Mouse (Mus musculus) MEL (cell line): ENCODE measurements around the gene Pip4k2b. TPM values are rescaled to one million over a fixed set of nuclear protein-coding genes. Genes with fewer than 3 reads are reported as not detected.
A peak's percentile ranks its signal among the peaks of the same experiment; 100 is the strongest.

ENCODE experiments used
- DNase-seq: peaks from one replicate; pipeline ENCODE4 v3.0.0; 2011; ENCODE audit warnings: low read depth, low spot score
- H3K27ac ChIP-seq: 2 replicates; pipeline ENCODE4 v1.5.1; 2012; ENCODE audit warnings: low read depth, mild to moderate bottlenecking, control low read depth, low read length, moderate library complexity; ENCODE audit not compliant: control insufficient read depth
- H3K27me3 ChIP-seq, 2 experiments: fragments of 150-350 bp in 1 of 2; sonication (generic) in 1 of 2; 2 replicates each; pipeline ENCODE4 v1.6.1; 2012; ENCODE audit warnings: low read length in 2 of 2, mild to moderate bottlenecking in 2 of 2, improper control_type of control experiment in 1 of 2, moderate library complexity in 1 of 2; ENCODE audit not compliant: insufficient read depth in 2 of 2, control insufficient read depth in 1 of 2
- H3K36me3 ChIP-seq, 2 experiments: 2 replicates each; pipeline ENCODE4 v1.6.1; 2012 to 2014; ENCODE audit warnings: low read length in 2 of 2, improper control_type of control experiment in 1 of 2, inconsistent platforms in 1 of 2, mild to moderate bottlenecking in 1 of 2; ENCODE audit not compliant: insufficient read depth in 2 of 2, control insufficient read depth in 1 of 2
- H3K4me1 ChIP-seq, 2 experiments: fragments of 150-350 bp in 1 of 2; sonication (generic) in 1 of 2; 2 replicates each; pipeline ENCODE4 v1.6.1; 2012; ENCODE audit warnings: low read length in 2 of 2, improper control_type of control experiment in 1 of 2, mild to moderate bottlenecking in 1 of 2; ENCODE audit not compliant: insufficient read depth in 2 of 2, control insufficient read depth in 1 of 2
- H3K4me3 ChIP-seq, 2 experiments: fragments of 150-350 bp in 1 of 2; sonication (generic) in 1 of 2; 2 replicates each; pipeline ENCODE4 v1.5.1; 2012; ENCODE audit warnings: low read depth in 2 of 2, low read length in 2 of 2, mild to moderate bottlenecking in 2 of 2, moderate library complexity in 2 of 2, control low read depth in 1 of 2, improper control_type of control experiment in 1 of 2; ENCODE audit not compliant: control insufficient read depth in 1 of 2, insufficient read depth in 1 of 2
- H3K79me2 ChIP-seq: 2 replicates; pipeline ENCODE4 v1.6.1; 2012; ENCODE audit warnings: mild to moderate bottlenecking, low read length, moderate library complexity; ENCODE audit not compliant: control insufficient read depth, poor library complexity, insufficient read depth
- H3K9ac ChIP-seq: 2 replicates; pipeline ENCODE4 v1.6.1; 2012; ENCODE audit warnings: low read depth, mild to moderate bottlenecking, control low read depth, low read length, moderate library complexity; ENCODE audit not compliant: control insufficient read depth, poor library complexity, severe bottlenecking
- H3K9me3 ChIP-seq: fragments of 150-350 bp; sonication (generic); replicated peaks from 2 replicates; pipeline ENCODE4 v1.6.1; 2012; ENCODE audit warnings: mild to moderate bottlenecking, low read length, improper control_type of control experiment, moderate library complexity; ENCODE audit not compliant: insufficient read depth
- BHLHE40 ChIP-seq: IDR thresholded peaks from 2 replicates; pipeline ENCODE4 v1.6.1; 2012; ENCODE audit warnings: low read depth, mild to moderate bottlenecking, inconsistent platforms, low read length, improper control_type of control experiment, borderline replicate concordance
- CHD1 ChIP-seq: IDR thresholded peaks from 2 replicates; pipeline ENCODE4 v1.6.1; 2012; ENCODE audit warnings: low read depth, mild to moderate bottlenecking, inconsistent platforms, low read length, improper control_type of control experiment
- CHD2 ChIP-seq: IDR thresholded peaks from 2 replicates; pipeline ENCODE4 v1.6.1; 2011; ENCODE audit warnings: low read length, improper control_type of control experiment
- CTCF ChIP-seq, 3 experiments: IDR thresholded peaks in 2 of 3; conservative IDR thresholded peaks in 1 of 3; 2 replicates each; pipeline ENCODE4 v1.5.1; 2011 to 2012; ENCODE audit warnings: low read length in 3 of 3, low read depth in 2 of 3, mild to moderate bottlenecking in 2 of 3, improper control_type of control experiment in 1 of 3, inconsistent platforms in 1 of 3, mixed read lengths in 1 of 3, moderate library complexity in 1 of 3; ENCODE audit not compliant: control insufficient read depth in 1 of 3, insufficient read depth in 1 of 3, poor library complexity in 1 of 3, severe bottlenecking in 1 of 3
- E2F4 ChIP-seq: IDR thresholded peaks from 2 replicates; pipeline ENCODE4 v1.6.1; 2011; ENCODE audit warnings: low read depth, low read length, improper control_type of control experiment, borderline replicate concordance
- ELF1 ChIP-seq: IDR thresholded peaks from 2 replicates; pipeline ENCODE4 v1.6.1; 2014; ENCODE audit warnings: low read depth, mild to moderate bottlenecking, inconsistent platforms, low read length, improper control_type of control experiment, moderate library complexity
- GABPA ChIP-seq: IDR thresholded peaks from 2 replicates; pipeline ENCODE4 v1.6.1; 2012; ENCODE audit warnings: low read depth, mild to moderate bottlenecking, inconsistent platforms, low read length, improper control_type of control experiment, moderate library complexity
- GATA1 ChIP-seq: IDR thresholded peaks from 2 replicates; pipeline ENCODE4 v1.6.1; 2011; ENCODE audit warnings: low read depth, low read length, improper control_type of control experiment
- HCFC1 ChIP-seq: IDR thresholded peaks from 2 replicates; pipeline ENCODE4 v1.6.1; 2012; ENCODE audit warnings: low read depth, mild to moderate bottlenecking, inconsistent platforms, low read length, improper control_type of control experiment, moderate library complexity
- JUND ChIP-seq: IDR thresholded peaks from 2 replicates; pipeline ENCODE4 v1.6.1; 2011; ENCODE audit warnings: low read depth, mild to moderate bottlenecking, improper control_type of control experiment, low read length
- KAT2A ChIP-seq: conservative IDR thresholded peaks from 2 replicates; pipeline ENCODE4 v1.6.1; 2012; ENCODE audit warnings: low read depth, low read length, improper control_type of control experiment, inconsistent platforms
- MAX ChIP-seq: IDR thresholded peaks from 2 replicates; pipeline ENCODE4 v1.6.1; 2011; ENCODE audit warnings: low read length, improper control_type of control experiment
- MAZ ChIP-seq: IDR thresholded peaks from 2 replicates; pipeline ENCODE4 v1.6.1; 2012; ENCODE audit warnings: low read depth, mild to moderate bottlenecking, inconsistent platforms, low read length, improper control_type of control experiment
- MEF2A ChIP-seq: IDR thresholded peaks from 2 replicates; pipeline ENCODE4 v1.6.1; 2014; ENCODE audit warnings: low read depth, mild to moderate bottlenecking, inconsistent platforms, low read length, improper control_type of control experiment; ENCODE audit not compliant: poor library complexity, insufficient replicate concordance, severe bottlenecking; ENCODE audit errors: extremely low read depth
- MXI1 ChIP-seq: IDR thresholded peaks from 2 replicates; pipeline ENCODE4 v1.6.1; 2011; ENCODE audit warnings: mild to moderate bottlenecking, low read depth, low read length, improper control_type of control experiment
- MYB ChIP-seq: IDR thresholded peaks from 2 replicates; pipeline ENCODE4 v1.6.1; 2011; ENCODE audit warnings: mild to moderate bottlenecking, low read depth, low read length, improper control_type of control experiment
- MYC ChIP-seq: IDR thresholded peaks from 2 replicates; pipeline ENCODE4 v1.6.1; 2011; ENCODE audit warnings: low read depth, mild to moderate bottlenecking, low read length, improper control_type of control experiment, moderate library complexity
- POLR2A ChIP-seq, 2 experiments: IDR thresholded peaks; 2 replicates each; pipeline ENCODE4 v1.6.1; 2011 to 2012; ENCODE audit warnings: low read length in 2 of 2, mild to moderate bottlenecking in 2 of 2, control low read depth in 1 of 2, improper control_type of control experiment in 1 of 2, low read depth in 1 of 2, moderate library complexity in 1 of 2; ENCODE audit not compliant: control insufficient read depth in 1 of 2, insufficient read depth in 1 of 2, poor library complexity in 1 of 2
- POLR2AphosphoS2 ChIP-seq: IDR thresholded peaks from 2 replicates; pipeline ENCODE4 v1.6.1; 2011; ENCODE audit warnings: low read length, improper control_type of control experiment
- POLR2AphosphoS5 ChIP-seq: IDR thresholded peaks from 2 replicates; pipeline ENCODE4 v1.6.1; 2012; ENCODE audit warnings: low read depth, borderline replicate concordance, mild to moderate bottlenecking, inconsistent platforms, low read length, moderate library complexity, mixed read lengths
- RAD21 ChIP-seq: IDR thresholded peaks from 2 replicates; pipeline ENCODE4 v1.6.1; 2011; ENCODE audit warnings: mild to moderate bottlenecking, low read depth, low read length, improper control_type of control experiment
- SIN3A ChIP-seq: IDR thresholded peaks from 2 replicates; pipeline ENCODE4 v1.6.1; 2012; ENCODE audit warnings: low read length, improper control_type of control experiment, inconsistent platforms
- SMC3 ChIP-seq: IDR thresholded peaks from 2 replicates; pipeline ENCODE4 v1.6.1; 2011; ENCODE audit warnings: low read depth, low read length, improper control_type of control experiment
- TAL1 ChIP-seq: IDR thresholded peaks from 2 replicates; pipeline ENCODE4 v1.6.1; 2012; ENCODE audit warnings: mild to moderate bottlenecking, inconsistent platforms, low read length, moderate library complexity, mixed read lengths
- TBP ChIP-seq: IDR thresholded peaks from 2 replicates; pipeline ENCODE4 v1.8.0; 2011; ENCODE audit warnings: low read depth, low read length, improper control_type of control experiment
- TCF12 ChIP-seq: IDR thresholded peaks from 2 replicates; pipeline ENCODE4 v1.6.1; 2014; ENCODE audit warnings: low read depth, mild to moderate bottlenecking, inconsistent platforms, low read length, improper control_type of control experiment, moderate library complexity
- UBTF ChIP-seq: IDR thresholded peaks from 2 replicates; pipeline ENCODE4 v1.6.1; 2012; ENCODE audit warnings: low read depth, mild to moderate bottlenecking, inconsistent platforms, low read length, improper control_type of control experiment, moderate library complexity, borderline replicate concordance; ENCODE audit not compliant: insufficient read depth
- USF1 ChIP-seq: IDR thresholded peaks from 2 replicates; pipeline ENCODE4 v1.6.1; 2014; ENCODE audit warnings: low read depth, mild to moderate bottlenecking, inconsistent platforms, low read length, improper control_type of control experiment, moderate library complexity
- USF2 ChIP-seq, 2 experiments: IDR thresholded peaks; 2 replicates each; pipeline ENCODE4 v1.6.1; 2011 to 2012; ENCODE audit warnings: improper control_type of control experiment in 2 of 2, low read length in 2 of 2, borderline replicate concordance in 1 of 2, inconsistent platforms in 1 of 2, low read depth in 1 of 2, mild to moderate bottlenecking in 1 of 2; ENCODE audit not compliant: insufficient read depth in 1 of 2
- ZC3H11A ChIP-seq: IDR thresholded peaks from 2 replicates; pipeline ENCODE4 v1.6.1; 2012; ENCODE audit warnings: low read depth, mild to moderate bottlenecking, inconsistent platforms, low read length, improper control_type of control experiment
- ZKSCAN1 ChIP-seq: IDR thresholded peaks from 2 replicates; pipeline ENCODE4 v1.6.1; 2012; ENCODE audit warnings: low read depth, mild to moderate bottlenecking, inconsistent platforms, low read length, improper control_type of control experiment, moderate library complexity
- ZMIZ1 ChIP-seq: IDR thresholded peaks from 2 replicates; pipeline ENCODE4 v1.6.1; 2012; ENCODE audit warnings: low read depth, mild to moderate bottlenecking, inconsistent platforms, low read length, improper control_type of control experiment, moderate library complexity
- ZNF384 ChIP-seq: IDR thresholded peaks from 2 replicates; pipeline ENCODE4 v1.6.1; 2012; ENCODE audit warnings: low read depth, mild to moderate bottlenecking, inconsistent platforms, low read length, improper control_type of control experiment
- polyA plus RNA-seq, 2 experiments: library from polyadenylated mRNA; stranded (reverse) in 1 of 2; unstranded in 1 of 2; fragments of >175 nt in 1 of 2; fragments of >200 nt in 1 of 2; gene quantifications; 2 replicates each; pipeline versions ENCODE4 v1.2.1 to v1.2.4; 2012; ENCODE audit warnings: low replicate concordance in 2 of 2, low read depth in 1 of 2; ENCODE audit not compliant: insufficient read length in 2 of 2, insufficient read depth in 1 of 2, missing spikeins in 1 of 2
- total RNA-seq: library from RNA; depleted of rRNA; stranded (reverse); fragments of 300-350 nt; gene quantifications from 2 replicates; pipeline ENCODE4 v1.2.3, GENCODE M21; 2012

Gene Pip4k2b
- total and polyA plus RNA-seq, 3 experiments, result 40.2 to 57.3 (median 43.4) TPM

GRCm38 (mm10) chr11:97775808-97776496 lies 31.4 kb upstream of the Pip4k2b start, which contains the start of gene 1700001P01Rik:
TSS of gene 1700001P01Rik (minus strand) at chr11:97775918.
- Histone ChIP-seq H3K27me3 (no peaks in the 10 kb centered on the region), H3K4me1 (peaks cover 0 to 10% of the 10 kb centered on the region in 2 experiments; a peak in 2 of 4 replicates), H3K9ac (no peak within 1 kb of the TSS), H3K9me3 (no peaks in the 10 kb centered on the region), H3K4me3 (no peak within 1 kb of the TSS), H3K79me2 (peaks cover 22% of the 10 kb centered on the region), H3K36me3 (peaks cover 27 to 32% of the 10 kb centered on the region in 2 experiments), H3K27ac (peak within 1 kb of the TSS; percentile 1)
- no peak for TF ChIP-seq MYB
- no peak for TF ChIP-seq ELF1
- peak; percentile 23; the same call in 1 of the 2 replicates for TF ChIP-seq GATA1
- TF ChIP-seq MXI1, result no peak
- no peak for TF ChIP-seq TAL1
- TF ChIP-seq KAT2A, result no peak
- no peak for TF ChIP-seq E2F4
- no peak for TF ChIP-seq HCFC1
- no peak for TF ChIP-seq ZKSCAN1
- TF ChIP-seq CHD1, result no peak
- no peak; the same call in 1 of the 2 replicates for TF ChIP-seq MYC
- TF ChIP-seq JUND, result no peak
- TF ChIP-seq POLR2AphosphoS2, result no peak; the same call in 1 of the 2 replicates
- 0 out of 2 replicates have a peak, but pooled peaks have one; percentile 7 for TF ChIP-seq MEF2A
- 0 out of 2 replicates have a peak, but pooled peaks have one; percentile 1 for TF ChIP-seq SMC3
- no peak for TF ChIP-seq MAX
- no peak for TF ChIP-seq TCF12
- TF ChIP-seq RAD21, result no peak
- no peak for TF ChIP-seq USF1
- no peak for TF ChIP-seq ZNF384
- TF ChIP-seq USF2 (IDR thresholded peaks at IDR 0.05; ENCODE audit: borderline replicate concordance in 1 of 2, insufficient read depth in 1 of 2, low read depth in 1 of 2, low read length in 2 of 2), result no peak
- no peak for TF ChIP-seq GABPA
- peak in 1 of 2 experiments; percentile 27; a peak in 1 of 4 replicates for TF ChIP-seq POLR2A (IDR thresholded peaks at IDR 0.05; ENCODE audit: control insufficient read depth in 1 of 2, insufficient read depth in 1 of 2, low read depth in 1 of 2, low read length in 2 of 2, poor library complexity in 1 of 2)
- 0 out of 2 replicates have a peak, but pooled peaks have one; percentile 90 for TF ChIP-seq POLR2AphosphoS5
- peak; percentile 82 for TF ChIP-seq ZMIZ1
- TF ChIP-seq MAZ, result no peak; the same call in 1 of the 2 replicates
- TF ChIP-seq CHD2, result no peak
- no peak for TF ChIP-seq UBTF
- TF ChIP-seq ZC3H11A, result no peak
- no peak for TF ChIP-seq TBP
- TF ChIP-seq SIN3A, result no peak
- TF ChIP-seq BHLHE40, result no peak
- no peak for TF ChIP-seq CTCF (IDR thresholded peaks at IDR 0.05 in 2 of 3, conservative IDR thresholded peaks at IDR 0.05 in 1 of 3; ENCODE audit: control insufficient read depth in 1 of 3, insufficient read depth in 1 of 3, low read depth in 2 of 3, low read length in 3 of 3, poor library complexity in 1 of 3, severe bottlenecking in 1 of 3)
- peak; percentile 78 for DNase-seq
